Mouse (Mus musculus) myocyte (in vitro differentiated cells): Measurements from ENCODE around the gene Tbxas1. TPM values are rescaled to one million over a fixed set of nuclear protein-coding genes. Genes with fewer than 3 reads are reported as not detected.

Source experiments
- H3K27me3 ChIP-seq: one replicate; pipeline ENCODE4 v1.6.1; 2011; ENCODE audit not compliant: control insufficient read depth, insufficient read depth, insufficient read length
- H3K36me3 ChIP-seq: one replicate; pipeline ENCODE4 v1.6.1; 2011; ENCODE audit not compliant: control insufficient read depth, insufficient read depth
- H3K4me2 ChIP-seq: one replicate; pipeline ENCODE4 v1.6.1; 2011; ENCODE audit warnings: low read depth, control low read depth
- H3K4me3 ChIP-seq: one replicate; pipeline ENCODE4 v1.5.1; 2011; ENCODE audit warnings: mild to moderate bottlenecking, control low read depth, moderate library complexity
- H3K79me2 ChIP-seq: one replicate; pipeline ENCODE4 v1.6.1; 2011; ENCODE audit not compliant: control insufficient read depth, insufficient read depth
- H3ac ChIP-seq: one replicate; pipeline ENCODE4 v1.6.1; 2011; ENCODE audit not compliant: control insufficient read depth, insufficient read length
- CEBPB ChIP-seq: IDR thresholded peaks from 2 replicates; pipeline ENCODE4 v1.6.1; 2011; ENCODE audit warnings: mild to moderate bottlenecking, moderate library complexity; ENCODE audit not compliant: poor library complexity, insufficient read depth, severe bottlenecking
- E2F4 ChIP-seq: IDR thresholded peaks from one replicate; pipeline ENCODE4 v1.6.1; 2011; ENCODE audit warnings: mild to moderate bottlenecking, control low read depth, moderate library complexity; ENCODE audit not compliant: insufficient read depth
- MAX ChIP-seq: IDR thresholded peaks from one replicate; pipeline ENCODE4 v1.6.1; 2011; ENCODE audit warnings: low read depth, mild to moderate bottlenecking, control low read depth
- MYOD1 ChIP-seq, 3 experiments: IDR thresholded peaks; one replicate each; pipeline ENCODE4 v1.6.1; 2011; ENCODE audit warnings: control low read depth in 2 of 3, low read depth in 2 of 3, mild to moderate bottlenecking in 2 of 3, moderate library complexity in 1 of 3; ENCODE audit not compliant: insufficient read length in 2 of 3, control insufficient read depth in 1 of 3
- MYOG ChIP-seq, 3 experiments: IDR thresholded peaks; one replicate each; pipeline ENCODE4 v1.6.1; 2011; ENCODE audit warnings: control low read depth in 2 of 3, low read depth in 2 of 3, mild to moderate bottlenecking in 2 of 3; ENCODE audit not compliant: insufficient read length in 2 of 3, control insufficient read depth in 1 of 3, insufficient read depth in 1 of 3
- POLR2A ChIP-seq: IDR thresholded peaks from one replicate; pipeline ENCODE4 v1.6.1; 2011; ENCODE audit warnings: low read depth, mild to moderate bottlenecking, control low read depth, moderate library complexity; ENCODE audit not compliant: insufficient read length
- POLR2AphosphoS2 ChIP-seq: IDR thresholded peaks from one replicate; pipeline ENCODE4 v1.6.1; 2011; ENCODE audit warnings: low read depth, control low read depth; ENCODE audit not compliant: insufficient read length
- REST ChIP-seq: IDR thresholded peaks from one replicate; pipeline ENCODE4 v1.6.1; 2011; ENCODE audit warnings: mild to moderate bottlenecking, control low read depth, moderate library complexity; ENCODE audit not compliant: insufficient read depth, insufficient read length
- SRF ChIP-seq: IDR thresholded peaks from one replicate; pipeline ENCODE4 v1.6.1; 2011; ENCODE audit warnings: low read depth; ENCODE audit not compliant: control insufficient read depth, insufficient read length
- TCF12 ChIP-seq: IDR thresholded peaks from one replicate; pipeline ENCODE4 v1.6.1; 2011; ENCODE audit warnings: mild to moderate bottlenecking, control low read depth; ENCODE audit not compliant: poor library complexity, insufficient read depth, severe bottlenecking
- TCF3 ChIP-seq: IDR thresholded peaks from one replicate; pipeline ENCODE4 v1.6.1; 2011; ENCODE audit warnings: low read depth, control low read depth; ENCODE audit not compliant: insufficient read length
- USF1 ChIP-seq: IDR thresholded peaks from one replicate; pipeline ENCODE4 v1.6.1; 2011; ENCODE audit warnings: low read depth, mild to moderate bottlenecking, control low read depth, moderate library complexity
- polyA plus RNA-seq: library from polyadenylated mRNA; unstranded; fragments of >200 nt; fragmentation: generic; extraction: Trizol; gene quantifications from one replicate; pipeline ENCODE4 v1.2.1, GENCODE M21; 2012; ENCODE audit warnings: missing spikeins

Tbxas1 gene
- polyA plus RNA-seq, 1 experiment: not detected

GRCm38 (mm10) chr6:38866357-38866756 lies 8.8 kb upstream of the Tbxas1 start:
- Histone ChIP-seq H3K79me2 (peaks cover 91% of the 10 kb centered on the region), H3K4me2 (no peak overlapping the region), H3K4me3 (no peak overlapping the region), H3K36me3 (no peaks in the 10 kb centered on the region), H3ac (no peak overlapping the region), H3K27me3 (no peaks in the 10 kb centered on the region)
- TF ChIP-seq TCF3 (no peak), REST (no peak)

GRCm38 (mm10) chr6:38866761-38867160 lies 8.4 kb upstream of the Tbxas1 start:
- H3K79me2 ChIP-seq: peaks cover 92% of the 10 kb centered on the region
- H3K27me3 ChIP-seq: no peaks in the 10 kb centered on the region
- H3K4me2 ChIP-seq: no peak overlapping the region
- no peak overlapping the region for H3ac ChIP-seq
- TF ChIP-seq POLR2A (no peak), REST (no peak), MYOG (IDR thresholded peaks at IDR 0.05; ENCODE audit: control insufficient read depth in 1 of 3, insufficient read depth in 1 of 3, insufficient read length in 2 of 3, low read depth in 2 of 3) (no peak), MAX (no peak), SRF (no peak), TCF12 (no peak), TCF3 (no peak), MYOD1 (IDR thresholded peaks at IDR 0.05; ENCODE audit: control insufficient read depth in 1 of 3, insufficient read length in 2 of 3, low read depth in 2 of 3) (no peak), E2F4 (no peak), CEBPB (no peak), POLR2AphosphoS2 (no peak), USF1 (no peak)
- no peaks in the 10 kb centered on the region for H3K36me3 ChIP-seq
- H3K4me3 ChIP-seq: no peak overlapping the region

- no peak overlapping the region for H3ac ChIP-seq
- H3K4me2 ChIP-seq: no peak overlapping the region
- no peaks in the 10 kb centered on the region for H3K27me3 ChIP-seq
- TF ChIP-seq CEBPB (no peak), SRF (no peak), REST (no peak), POLR2A (no peak), MYOD1 (IDR thresholded peaks at IDR 0.05; ENCODE audit: control insufficient read depth in 1 of 3, insufficient read length in 2 of 3, low read depth in 2 of 3) (no peak), MYOG (IDR thresholded peaks at IDR 0.05; ENCODE audit: control insufficient read depth in 1 of 3, insufficient read depth in 1 of 3, insufficient read length in 2 of 3, low read depth in 2 of 3) (no peak), TCF3 (no peak), USF1 (no peak), E2F4 (no peak), POLR2AphosphoS2 (no peak)
- peaks cover 93% of the 10 kb centered on the region for H3K79me2 ChIP-seq
- H3K4me3 ChIP-seq: no peak overlapping the region
- H3K36me3 ChIP-seq: no peaks in the 10 kb centered on the region
Observed at GRCm38 (mm10) chr6:38867291-38867690, 7.9 kb upstream of the Tbxas1 start.

- TF ChIP-seq E2F4: no peak
- TF ChIP-seq POLR2A: no peak
- TF ChIP-seq TCF12: no peak
- TF ChIP-seq MYOD1 (IDR thresholded peaks at IDR 0.05; ENCODE audit: control insufficient read depth in 1 of 3, insufficient read length in 2 of 3, low read depth in 2 of 3): no peak
- TF ChIP-seq MYOG (IDR thresholded peaks at IDR 0.05; ENCODE audit: control insufficient read depth in 1 of 3, insufficient read depth in 1 of 3, insufficient read length in 2 of 3, low read depth in 2 of 3): no peak
- TF ChIP-seq TCF3: no peak
- no peak for TF ChIP-seq POLR2AphosphoS2
- no peak for TF ChIP-seq REST
- no peak for TF ChIP-seq SRF
- TF ChIP-seq CEBPB: no peak
- TF ChIP-seq USF1: no peak
- no peak for TF ChIP-seq MAX
- Histone ChIP-seq H3K4me3 (no peak overlapping the region), H3K4me2 (no peak overlapping the region), H3ac (no peak overlapping the region), H3K27me3 (no peaks in the 10 kb centered on the region), H3K36me3 (no peaks in the 10 kb centered on the region), H3K79me2 (peaks cover 93% of the 10 kb centered on the region)
Observed at GRCm38 (mm10) chr6:38868974-38869373, 6.2 kb upstream of the Tbxas1 start.

GRCm38 (mm10) chr6:38870070-38870469 lies 5.1 kb upstream of the Tbxas1 start:
- Histone ChIP-seq H3ac (no peak overlapping the region), H3K4me3 (no peak overlapping the region), H3K4me2 (no peak overlapping the region), H3K79me2 (peaks cover 91% of the 10 kb centered on the region), H3K36me3 (no peaks in the 10 kb centered on the region), H3K27me3 (no peaks in the 10 kb centered on the region)
- TF ChIP-seq USF1: no peak
- no peak for TF ChIP-seq POLR2AphosphoS2
- TF ChIP-seq E2F4: no peak
- no peak for TF ChIP-seq TCF12
- TF ChIP-seq MAX: no peak
- no peak for TF ChIP-seq SRF
- no peak for TF ChIP-seq POLR2A
- no peak for TF ChIP-seq REST
- no peak for TF ChIP-seq CEBPB
- TF ChIP-seq MYOG (IDR thresholded peaks at IDR 0.05; ENCODE audit: control insufficient read depth in 1 of 3, insufficient read depth in 1 of 3, insufficient read length in 2 of 3, low read depth in 2 of 3): no peak
- no peak for TF ChIP-seq TCF3
- TF ChIP-seq MYOD1 (IDR thresholded peaks at IDR 0.05; ENCODE audit: control insufficient read depth in 1 of 3, insufficient read length in 2 of 3, low read depth in 2 of 3): no peak
